Mouse (Mus musculus) lung, postnatal 0 days (tissue): ENCODE data around the gene Mex3d.

ENCODE experiments used
- CTCF ChIP-seq: IDR thresholded peaks from 2 replicates; pipeline ENCODE4 v1.5.1; 2016; ENCODE audit warnings: antibody characterized with exemption, mild to moderate bottlenecking
- EP300 ChIP-seq: IDR thresholded peaks from 2 replicates; pipeline ENCODE4 v1.6.1; 2016; ENCODE audit warnings: antibody characterized with exemption, mild to moderate bottlenecking, control low read depth

DNA sequence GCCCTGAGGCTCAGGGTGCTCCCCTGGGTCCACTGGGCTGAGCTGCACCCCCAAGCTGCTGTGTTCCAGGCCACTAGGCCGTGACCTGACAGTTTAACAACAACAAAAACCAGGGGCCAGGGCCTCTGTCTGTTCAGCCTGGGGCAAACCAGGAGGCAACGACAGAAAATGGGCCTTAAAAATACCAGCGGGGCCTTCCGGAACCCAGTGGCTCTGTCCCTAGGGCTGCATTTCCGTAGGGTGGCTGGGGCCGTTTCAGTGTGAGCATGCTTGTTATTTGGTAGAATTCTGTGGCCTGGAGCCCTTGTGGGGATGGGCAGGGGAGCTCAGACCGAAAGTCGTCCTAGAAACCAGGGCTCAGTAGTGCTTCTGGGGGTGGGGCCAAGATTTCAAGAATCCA lies 42.3 kb upstream of the Mex3d start:
- TF ChIP-seq CTCF (no peak), EP300 (no peak)
